Mouse (Mus musculus) forebrain, embryonic 13.5 days (tissue): Measurements from ENCODE around the gene Tenm4. TPM values are rescaled to one million over a fixed set of nuclear protein-coding genes. Genes with fewer than 3 reads are reported as not detected.

Source experiments
- ATAC-seq: fragments of 200-750 bp; cut with Nextera tagmentation; 2 replicates; pipeline ENCODE4 v1.8.0; 2017
- H3K27ac ChIP-seq: fragments of 300-500 bp; sonication (generic); 2 replicates; pipeline ENCODE4 v1.5.1; 2015; ENCODE audit warnings: inconsistent platforms, mild to moderate bottlenecking, moderate library complexity
- H3K27me3 ChIP-seq: fragments of 300-500 bp; sonication (generic); 2 replicates; pipeline ENCODE4 v1.6.1; 2015; ENCODE audit warnings: mild to moderate bottlenecking, inconsistent platforms
- H3K36me3 ChIP-seq: fragments of 300-500 bp; sonication (generic); 2 replicates; pipeline ENCODE4 v1.6.1; 2015; ENCODE audit warnings: mild to moderate bottlenecking, inconsistent platforms; ENCODE audit not compliant: poor library complexity, severe bottlenecking
- H3K4me1 ChIP-seq: fragments of 300-500 bp; sonication (generic); 2 replicates; pipeline ENCODE4 v1.6.1; 2015; ENCODE audit warnings: inconsistent platforms
- H3K4me2 ChIP-seq: fragments of 300-500 bp; sonication (generic); 2 replicates; pipeline ENCODE4 v1.6.1; 2015; ENCODE audit warnings: inconsistent platforms, mild to moderate bottlenecking, moderate library complexity
- H3K4me3 ChIP-seq: fragments of 300-500 bp; sonication (generic); 2 replicates; pipeline ENCODE4 v1.5.1; 2015; ENCODE audit warnings: mild to moderate bottlenecking, inconsistent platforms
- H3K9ac ChIP-seq: fragments of 300-500 bp; sonication (generic); 2 replicates; pipeline ENCODE4 v1.6.1; 2015; ENCODE audit warnings: mild to moderate bottlenecking, inconsistent platforms
- H3K9me3 ChIP-seq: fragments of 300-500 bp; sonication (generic); replicated peaks from 2 replicates; pipeline ENCODE4 v1.6.1; 2016; ENCODE audit warnings: inconsistent platforms
- WGBS: fragments of 180-500 bp; shearing (Covaris S2); methylation state at CpG from one replicate; pipeline ENCODE4 v1.1.7; 2015; 5-methylcytosine and 5-hydroxymethylcytosine counted together
- polyA plus RNA-seq: library from polyadenylated mRNA; unstranded; fragments of >200 nt; fragmentation: Nextera tagmentation; extraction: Ambion mirVana; gene quantifications from 2 replicates; pipeline ENCODE4 v1.2.1, GENCODE M21; 2015

The Tenm4 gene
- 67.6 and 73.6 TPM in 2 replicates for polyA plus RNA-seq

DNA sequence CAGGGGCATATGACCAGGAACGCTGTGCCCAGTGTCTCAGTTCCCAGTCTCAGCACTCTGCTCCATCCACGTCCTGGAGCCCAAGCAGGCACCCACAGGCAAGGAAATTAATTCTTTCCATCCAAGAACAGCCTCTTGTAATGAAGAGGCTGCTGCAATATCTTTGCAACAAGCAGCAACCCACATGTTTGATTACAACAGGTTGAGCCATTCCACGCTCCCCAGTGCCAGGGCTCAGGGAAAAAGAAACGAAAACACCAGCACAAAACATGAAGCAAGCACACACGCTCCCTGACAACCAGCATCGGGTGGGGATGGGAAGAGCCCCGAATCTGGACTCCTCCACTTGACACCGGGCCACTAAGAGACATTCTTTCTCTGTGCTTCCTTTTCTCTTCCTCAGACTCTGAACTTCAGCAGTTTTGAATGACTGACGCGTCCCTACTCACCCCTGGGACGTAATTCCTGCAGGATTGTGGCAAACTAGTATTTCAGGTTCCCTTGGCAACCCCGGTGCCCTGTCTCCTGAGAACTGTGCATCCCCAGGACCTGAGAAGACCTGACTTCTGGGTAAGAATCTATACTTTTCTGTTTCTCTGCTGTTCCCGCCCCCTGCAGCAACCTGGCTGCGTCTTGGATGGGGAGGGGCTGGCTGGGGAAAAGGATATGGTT is at the start of gene Tenm4:
Gene Tenm4, plus strand, starts transcription at position 323 of the 672 bp plus-strand sequence.
- peak within 1 kb of the TSS; percentile 17 for H3K4me2 ChIP-seq
- no peaks in the 10 kb centered on the region for H3K36me3 ChIP-seq
- 0 out of 2 replicates have a peak within 1 kb of the TSS, but pooled peaks have one; percentile 12 for H3K9ac ChIP-seq
- 35% methylated on average over 14 of the region's 14 CpGs for WGBS
- no peak for ATAC-seq
- H3K27ac ChIP-seq, result no peak within 1 kb of the TSS
- peaks cover 42% of the 10 kb centered on the region for H3K4me1 ChIP-seq
- H3K4me3 ChIP-seq, result no peak within 1 kb of the TSS
- H3K27me3 ChIP-seq, result 0 out of 2 replicates have a peak, but pooled peaks cover 5% of the 10 kb centered on the region
- H3K9me3 ChIP-seq, result no peaks in the 10 kb centered on the region

DNA sequence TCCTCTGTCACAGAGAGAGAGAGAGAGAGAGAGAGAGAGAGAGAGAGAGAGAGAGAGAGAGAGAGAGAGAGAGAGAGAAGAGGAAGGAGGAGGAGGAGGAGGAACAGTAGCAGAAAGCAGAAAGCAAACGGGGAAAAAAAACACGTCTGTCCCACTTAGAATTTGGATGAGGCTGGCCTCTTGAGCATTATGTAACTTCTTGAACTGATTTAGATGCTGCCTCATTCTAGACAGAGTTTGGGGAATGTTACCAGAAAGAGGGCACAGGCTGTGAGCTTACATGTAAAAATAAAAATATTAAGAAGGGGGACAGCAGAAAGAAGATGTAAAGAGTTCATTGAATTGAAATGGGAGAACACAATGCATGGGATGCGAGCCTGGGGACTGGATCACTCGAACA is 40.3 kb upstream of the Tenm4 start:
- no peak overlapping the region for H3K27ac ChIP-seq
- no peaks in the 10 kb centered on the region for H3K36me3 ChIP-seq
- no peaks in the 10 kb centered on the region for H3K27me3 ChIP-seq
- no peak overlapping the region for H3K9ac ChIP-seq
- 40% methylated on average over 4 of the region's 4 CpGs for WGBS
- no peak overlapping the region for H3K4me3 ChIP-seq
- ATAC-seq, result no peak
- no peaks in the 10 kb centered on the region for H3K4me1 ChIP-seq
- no peaks in the 10 kb centered on the region for H3K9me3 ChIP-seq
- no peak overlapping the region for H3K4me2 ChIP-seq

DNA sequence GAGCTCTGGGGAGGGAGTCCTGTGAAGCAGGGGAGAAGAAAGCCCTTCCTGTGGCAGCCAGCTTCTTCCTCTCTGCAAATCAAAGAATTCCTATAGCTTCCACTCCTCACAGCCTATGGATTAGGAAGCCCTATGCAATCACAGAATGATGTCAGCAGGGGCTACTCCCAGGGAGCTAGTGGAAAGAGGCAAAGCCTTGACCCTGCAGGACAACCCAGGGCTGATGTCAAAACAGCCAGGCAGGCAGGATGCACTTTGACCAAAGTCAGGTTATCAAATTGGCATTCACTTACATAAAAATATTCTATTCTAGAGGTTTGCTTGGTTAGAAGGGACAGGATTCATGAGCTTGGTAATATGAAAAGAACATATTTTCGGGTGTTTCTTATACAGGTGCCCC is 39.9 kb upstream of the Tenm4 start:
- Histone ChIP-seq H3K27me3 (no peaks in the 10 kb centered on the region), H3K4me2 (no peak overlapping the region), H3K4me3 (no peak overlapping the region), H3K9me3 (no peaks in the 10 kb centered on the region), H3K36me3 (no peaks in the 10 kb centered on the region), H3K4me1 (no peaks in the 10 kb centered on the region), H3K9ac (no peak overlapping the region), H3K27ac (no peak overlapping the region)
- WGBS, result 79% methylated on average over 1 of the region's 1 CpGs
- no peak for ATAC-seq

DNA sequence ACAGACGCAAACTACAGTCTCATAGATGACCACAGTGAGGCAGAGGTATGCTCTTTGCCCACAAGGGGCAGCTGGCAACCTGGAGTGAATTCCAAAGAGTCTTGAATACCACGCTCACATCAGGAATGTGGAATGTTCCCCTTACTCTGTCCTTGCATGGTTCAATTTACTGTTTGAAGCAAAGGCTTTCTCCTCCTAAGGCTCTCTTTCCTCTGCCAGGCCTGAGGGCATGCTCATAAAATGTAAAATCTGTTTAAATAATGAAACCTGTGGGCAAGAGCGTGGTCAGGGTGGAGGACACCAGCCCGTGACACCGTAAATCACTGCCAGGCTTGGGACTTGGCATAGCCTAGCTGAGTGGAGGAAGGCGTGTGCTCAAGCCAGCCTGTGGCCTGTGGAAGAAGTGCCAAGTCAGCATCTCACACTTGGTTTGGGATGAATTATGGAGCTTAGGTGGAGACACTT is 34.5 kb upstream of the Tenm4 start:
- 89% methylated on average over 6 of the region's 6 CpGs for WGBS
- Histone ChIP-seq H3K4me2 (no peak overlapping the region), H3K9me3 (no peaks in the 10 kb centered on the region), H3K4me1 (no peaks in the 10 kb centered on the region), H3K27me3 (no peaks in the 10 kb centered on the region), H3K36me3 (no peaks in the 10 kb centered on the region), H3K27ac (no peak overlapping the region), H3K4me3 (no peak overlapping the region), H3K9ac (no peak overlapping the region)
- ATAC-seq, result no peak

DNA sequence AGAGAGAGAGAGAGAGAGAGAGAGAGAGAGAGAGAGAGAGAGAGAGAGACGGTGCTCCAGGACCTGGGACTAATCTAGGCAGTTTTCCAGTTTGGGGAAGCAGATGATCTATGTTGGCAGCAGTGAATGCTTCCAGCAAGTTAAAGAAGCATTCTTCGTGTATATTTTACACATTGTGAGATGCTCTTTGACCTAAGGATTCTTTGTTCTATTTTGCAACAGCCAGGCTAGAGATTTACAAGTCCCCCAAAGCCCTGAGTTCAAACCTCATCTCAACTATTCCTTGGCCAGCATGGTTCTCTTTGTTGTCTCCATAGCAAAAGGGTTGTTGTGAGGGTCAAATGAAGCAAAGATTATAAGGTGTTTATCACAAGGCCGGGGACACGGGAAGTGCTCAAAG is 29.2 kb upstream of the Tenm4 start:
- Histone ChIP-seq H3K4me3 (no peak overlapping the region), H3K9me3 (no peaks in the 10 kb centered on the region), H3K36me3 (no peaks in the 10 kb centered on the region), H3K9ac (no peak overlapping the region), H3K4me1 (peaks cover 3% of the 10 kb centered on the region; the same call in 1 of the 2 replicates), H3K4me2 (no peak overlapping the region), H3K27me3 (no peaks in the 10 kb centered on the region), H3K27ac (no peak overlapping the region)
- WGBS, result 75% methylated on average over 4 of the region's 4 CpGs
- ATAC-seq, result no peak

DNA sequence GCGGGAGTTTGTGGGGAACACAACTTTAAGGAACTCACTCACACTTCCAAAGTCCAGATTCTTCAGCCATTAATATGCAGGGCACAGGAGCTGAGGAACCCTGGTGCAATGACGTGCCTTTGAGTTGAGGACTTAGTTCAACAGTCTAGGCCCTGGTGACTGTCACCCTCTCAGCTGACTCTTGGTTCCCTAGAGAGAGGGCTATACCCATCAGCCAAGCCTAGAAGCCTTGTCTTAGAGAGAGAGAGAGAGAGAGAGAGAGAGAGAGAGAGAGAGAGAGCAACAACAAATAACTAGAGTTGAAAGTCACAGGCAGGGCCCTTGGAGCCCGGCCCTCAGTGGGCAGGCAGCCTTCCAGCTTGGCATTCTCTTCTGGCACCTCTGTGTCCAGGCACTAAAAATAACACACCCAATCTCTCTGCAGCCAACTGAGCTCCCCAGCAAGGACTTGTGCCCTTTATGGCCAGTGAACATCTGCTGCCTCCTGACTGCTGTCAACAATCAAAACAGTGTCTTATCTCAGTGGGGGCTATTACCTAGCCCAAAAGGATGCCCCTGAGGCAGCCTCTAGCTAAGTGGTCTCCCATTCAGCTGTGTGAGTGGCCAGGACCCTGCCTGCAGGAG is 28.0 kb upstream of the Tenm4 start:
- H3K9ac ChIP-seq, result no peak overlapping the region
- peaks cover 3% of the 10 kb centered on the region; the same call in 1 of the 2 replicates for H3K4me1 ChIP-seq
- 79% methylated on average over 3 of the region's 3 CpGs for WGBS
- H3K27me3 ChIP-seq, result no peaks in the 10 kb centered on the region
- H3K9me3 ChIP-seq, result no peaks in the 10 kb centered on the region
- no peaks in the 10 kb centered on the region for H3K36me3 ChIP-seq
- ATAC-seq, result no peak
- H3K4me2 ChIP-seq, result no peak overlapping the region
- no peak overlapping the region for H3K4me3 ChIP-seq
- H3K27ac ChIP-seq, result no peak overlapping the region

DNA sequence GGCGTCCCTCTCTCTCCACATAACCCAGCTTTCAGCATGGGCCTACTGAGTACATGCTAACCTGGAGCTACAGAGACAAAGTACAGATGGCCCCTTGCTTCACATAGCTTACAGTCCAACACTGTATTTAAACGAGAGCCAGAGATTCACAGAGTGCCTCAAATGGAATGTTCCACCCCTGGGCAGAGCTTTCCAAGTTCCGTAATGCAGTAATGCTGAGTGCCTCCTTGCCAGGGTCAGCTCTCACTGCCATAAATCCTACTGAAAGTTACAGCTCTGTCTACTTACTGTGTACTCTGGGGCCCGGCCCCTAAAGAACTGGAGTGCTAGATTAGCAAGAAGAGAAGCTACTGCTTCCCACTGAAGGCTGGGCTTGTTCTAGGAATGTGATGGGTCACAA is 23.6 kb upstream of the Tenm4 start:
- 95% methylated on average over 4 of the region's 4 CpGs for WGBS
- H3K4me2 ChIP-seq, result no peak overlapping the region
- no peak for ATAC-seq
- H3K27ac ChIP-seq, result no peak overlapping the region
- H3K4me1 ChIP-seq, result peaks cover 9% of the 10 kb centered on the region
- no peak overlapping the region for H3K9ac ChIP-seq
- H3K4me3 ChIP-seq, result no peak overlapping the region
- H3K27me3 ChIP-seq, result no peaks in the 10 kb centered on the region
- no peaks in the 10 kb centered on the region for H3K36me3 ChIP-seq
- H3K9me3 ChIP-seq, result no peaks in the 10 kb centered on the region

DNA sequence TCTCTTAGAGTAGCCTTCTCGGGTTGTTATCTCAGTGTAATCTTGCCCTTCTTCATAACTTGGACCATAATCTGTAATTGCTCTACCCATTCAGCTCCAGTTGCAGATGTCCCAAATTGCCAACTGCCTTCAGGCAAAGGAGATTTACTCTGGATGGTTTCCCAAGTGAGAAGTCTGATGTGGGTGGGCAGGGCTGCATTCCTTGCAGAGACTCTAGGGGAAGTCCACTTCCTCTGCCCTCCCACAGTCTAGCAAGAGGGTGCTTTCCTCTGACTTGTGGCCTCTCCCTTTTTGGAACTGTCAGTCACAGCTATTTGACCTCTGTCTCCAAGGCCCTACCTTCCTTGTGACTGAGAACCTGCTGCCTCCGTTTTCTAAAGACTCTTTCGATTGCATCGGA is 22.9 kb upstream of the Tenm4 start:
- no peaks in the 10 kb centered on the region for H3K9me3 ChIP-seq
- H3K4me2 ChIP-seq, result no peak overlapping the region
- no peaks in the 10 kb centered on the region for H3K36me3 ChIP-seq
- H3K4me1 ChIP-seq, result peaks cover 17% of the 10 kb centered on the region
- H3K27me3 ChIP-seq, result no peaks in the 10 kb centered on the region
- no peak overlapping the region for H3K9ac ChIP-seq
- no peak overlapping the region for H3K27ac ChIP-seq
- H3K4me3 ChIP-seq, result no peak overlapping the region
- no peak for ATAC-seq
- 87% methylated on average over 4 of the region's 4 CpGs for WGBS

DNA sequence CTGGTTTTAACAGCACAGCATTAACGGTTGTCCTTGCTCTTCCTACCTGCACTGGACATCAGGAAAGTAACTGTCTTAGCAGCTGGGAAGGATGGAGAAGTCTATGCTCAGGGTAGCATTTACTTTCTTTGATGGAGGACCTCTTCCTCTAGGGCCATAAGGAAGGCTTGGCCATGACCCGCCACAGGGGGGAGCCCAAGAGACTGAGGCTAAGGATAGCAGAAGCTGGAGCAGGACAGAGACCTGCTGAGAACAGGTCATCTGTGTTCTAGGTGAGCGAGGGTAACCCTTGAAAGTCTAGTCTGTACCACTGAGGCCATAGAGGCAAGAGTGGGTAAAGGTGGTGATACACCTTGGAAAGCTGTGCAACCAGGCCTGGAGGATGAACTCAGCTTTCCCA is 19.8 kb upstream of the Tenm4 start:
- Histone ChIP-seq H3K4me3 (no peak overlapping the region), H3K4me1 (peaks cover 14% of the 10 kb centered on the region), H3K4me2 (no peak overlapping the region), H3K27me3 (no peaks in the 10 kb centered on the region), H3K36me3 (no peaks in the 10 kb centered on the region), H3K9me3 (no peaks in the 10 kb centered on the region), H3K9ac (no peak overlapping the region), H3K27ac (no peak overlapping the region)
- 55% methylated on average over 3 of the region's 3 CpGs for whole genome bisulfite sequencing
- ATAC-seq, result no peak

DNA sequence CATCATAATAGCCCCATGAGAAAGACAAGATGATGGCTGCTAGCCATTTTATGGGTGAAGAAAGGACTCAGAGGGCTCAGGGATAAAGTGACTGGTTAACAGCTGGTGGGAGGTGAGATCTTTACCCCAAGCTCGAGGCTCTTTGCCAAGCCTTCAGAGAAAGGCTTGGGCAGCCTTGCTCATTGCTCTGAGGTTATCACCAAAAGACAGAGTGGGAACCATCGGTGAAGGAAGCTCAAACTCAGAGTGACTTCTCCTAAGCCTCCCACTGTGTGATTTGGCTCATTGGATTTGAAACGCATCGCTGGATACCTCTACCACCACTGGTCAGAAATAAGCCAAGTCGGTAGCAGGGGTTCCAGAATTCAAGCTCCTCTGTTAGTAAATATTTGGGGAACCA is 19.1 kb upstream of the Tenm4 start:
- no peak for ATAC-seq
- Histone ChIP-seq H3K9ac (no peak overlapping the region), H3K4me2 (no peak overlapping the region; the same call in 1 of the 2 replicates)

DNA sequence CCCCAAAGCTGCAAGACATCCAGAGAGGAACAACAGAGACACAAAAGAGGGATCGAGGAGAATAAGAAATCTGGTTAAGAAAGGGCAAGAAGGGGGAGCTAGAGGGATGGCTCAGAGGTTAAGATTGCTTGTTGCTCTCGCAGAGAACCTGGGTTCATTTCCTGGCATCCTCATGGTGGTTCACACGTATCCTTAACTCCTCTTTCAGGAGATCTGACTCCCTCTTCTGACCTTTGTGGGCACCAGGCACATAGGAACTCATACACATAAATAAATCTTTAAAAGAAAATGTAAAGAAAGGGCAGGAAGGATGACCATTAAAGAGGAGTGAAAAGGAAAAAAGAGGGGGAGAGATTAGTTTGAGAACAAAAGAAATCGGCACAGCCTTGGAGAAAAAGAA is 18.6 kb upstream of the Tenm4 start:
- H3K4me2 ChIP-seq, result peak overlapping the region; percentile 56

More for the DNA sequence above, 19.1 kb upstream of the Tenm4 start:
- H3K4me1 ChIP-seq, result peaks cover 14% of the 10 kb centered on the region
- no peaks in the 10 kb centered on the region for H3K36me3 ChIP-seq
- no peaks in the 10 kb centered on the region for H3K27me3 ChIP-seq
- H3K4me3 ChIP-seq, result no peak overlapping the region
- WGBS, result 4% methylated on average over 5 of the region's 5 CpGs
- H3K27ac ChIP-seq, result no peak overlapping the region
- no peaks in the 10 kb centered on the region for H3K9me3 ChIP-seq

DNA sequence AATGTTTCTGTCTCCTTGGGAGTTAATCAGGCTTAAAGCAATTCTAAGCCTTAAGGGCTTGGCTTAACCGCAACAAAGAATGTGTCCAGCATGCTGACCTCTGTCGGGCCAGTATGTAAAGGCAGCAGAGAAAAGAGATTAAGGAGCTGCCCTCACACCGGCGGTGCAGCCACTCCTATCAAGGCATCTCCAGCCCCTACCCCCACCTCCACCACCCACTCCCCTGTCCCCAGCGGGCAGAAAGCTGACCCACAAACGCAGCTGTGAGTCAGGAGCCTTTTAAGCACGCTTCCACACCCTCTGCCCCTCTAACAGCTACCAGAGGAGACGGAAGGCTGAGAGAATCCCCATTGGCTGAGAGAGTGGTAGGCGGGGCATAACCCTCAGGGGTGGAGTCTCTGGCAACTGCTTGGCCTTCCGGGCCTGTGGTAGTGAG is 18.1 kb upstream of the Tenm4 start:
- Histone ChIP-seq H3K4me1 (peaks cover 14% of the 10 kb centered on the region), H3K9ac (0 out of 2 replicates have a peak overlapping the region, but pooled peaks have one; percentile 18), H3K4me3 (peak overlapping the region; percentile 35), H3K27me3 (no peaks in the 10 kb centered on the region), H3K9me3 (no peaks in the 10 kb centered on the region), H3K27ac (no peak overlapping the region), H3K4me2 (peak overlapping the region; percentile 56), H3K36me3 (no peaks in the 10 kb centered on the region)
- WGBS, result under 1% methylated on average over 10 of the region's 10 CpGs
- ATAC-seq, result peak; percentile 96

More for the DNA sequence above, 18.6 kb upstream of the Tenm4 start:
- H3K9me3 ChIP-seq, result no peaks in the 10 kb centered on the region
- no peaks in the 10 kb centered on the region for H3K36me3 ChIP-seq
- H3K27me3 ChIP-seq, result no peaks in the 10 kb centered on the region
- no peak overlapping the region for H3K4me3 ChIP-seq
- ATAC-seq, result 0 out of 2 replicates have a peak, but pooled peaks have one; percentile 3
- WGBS, result 4% methylated on average over 4 of the region's 4 CpGs
- H3K4me1 ChIP-seq, result peaks cover 14% of the 10 kb centered on the region
- no peak overlapping the region for H3K27ac ChIP-seq
- H3K9ac ChIP-seq, result no peak overlapping the region
